Mouse (Mus musculus) inflammation-experienced regulatory T-cells, adult 6 months (primary cell): ENCODE results near the gene Fam24a. TPM values are rescaled to one million over a fixed set of nuclear protein-coding genes. Genes with fewer than 3 reads are reported as not detected.

ENCODE experiments used
- polyA plus RNA-seq, 3 experiments: library from polyadenylated mRNA; unstranded; fragments of 100-300 nt; shearing (Covaris generic); gene quantifications; one replicate each; pipeline ENCODE4 v1.2.1; 2017

Fam24a gene
- polyA plus RNA-seq, 3 experiments from 2014 or later = not detected

Other genes starting within 250 kb of the Fam24a start
- not detected for gene 4933402N03Rik, start 187.6 kb upstream of the Fam24a start, polyA plus RNA-seq
- not detected for gene 5430419D17Rik, start 159.5 kb upstream of the Fam24a start, polyA plus RNA-seq
- not detected for gene Cuzd1, start 11.6 kb upstream of the Fam24a start, polyA plus RNA-seq
- not detected for gene Fam24b, start 4.3 kb upstream of the Fam24a start, polyA plus RNA-seq
- gene 2310057M21Rik, start 28.9 kb downstream of the Fam24a start, polyA plus RNA-seq = 10 to 100 TPM; 21.7 to 26.3 (median 23.0) TPM
- gene Pstk, start 37.3 kb downstream of the Fam24a start, polyA plus RNA-seq = 10 to 100 TPM; 39.3 to 44.7 (median 44.3) TPM
- 10 to 100 TPM; 29.4 to 39.5 (median 34.0) TPM for gene Ikzf5, start 76.7 kb downstream of the Fam24a start, polyA plus RNA-seq
- gene Acadsb, start 76.7 kb downstream of the Fam24a start, polyA plus RNA-seq = 10 to 100 TPM; 27.1 to 66.2 (median 49.5) TPM
- not detected for gene Hmx3, start 209.0 kb downstream of the Fam24a start, polyA plus RNA-seq
- not detected for gene Hmx2, start 214.9 kb downstream of the Fam24a start, polyA plus RNA-seq
- gene Bub3, start 226.4 kb downstream of the Fam24a start, polyA plus RNA-seq = 100 to 1,000 TPM; 179 to 242 (median 181) TPM